Mouse (Mus musculus): ENCODE data around the gene Ptrh1.

The Ptrh1 gene

GRCm38 (mm10) chr2:32775359-32776074, at the start of gene Ptrh1, which contains the start of gene Ttc16:
Gene Ptrh1, plus strand, starts transcription at chr2:32775786.
Gene Ttc16, minus strand, starts transcription at chr2:32775633.
- DNase-seq (ENCODE audit: low spot score in 2 of 2): peak; percentile 89 to 97

GRCm38 (mm10) chr2:32727435-32727834, 48.2 kb upstream of the Ptrh1 start:
- DNase-seq (ENCODE audit: low spot score in 2 of 2): peak; percentile 78 to 89

- DNase-seq (ENCODE audit: low spot score in 2 of 2): no peak
Measured at GRCm38 (mm10) chr2:32728463-32728862, 47.1 kb upstream of the Ptrh1 start.

- DNase-seq (ENCODE audit: low spot score in 2 of 2): no peak
Measured at GRCm38 (mm10) chr2:32729547-32729946, 46.0 kb upstream of the Ptrh1 start.

- no peak for DNase-seq (ENCODE audit: low spot score in 2 of 2)
Measured at GRCm38 (mm10) chr2:32730854-32731253, 44.7 kb upstream of the Ptrh1 start.

- DNase-seq (ENCODE audit: low spot score in 2 of 2): no peak
Measured at GRCm38 (mm10) chr2:32731911-32732310, 43.7 kb upstream of the Ptrh1 start.

- DNase-seq (ENCODE audit: low spot score in 2 of 2): no peak
Measured at GRCm38 (mm10) chr2:32732695-32733094, 42.9 kb upstream of the Ptrh1 start.

- DNase-seq (ENCODE audit: low spot score in 2 of 2): no peak
Measured at GRCm38 (mm10) chr2:32734480-32734879, 41.1 kb upstream of the Ptrh1 start.

GRCm38 (mm10) chr2:32734933-32735332, 40.7 kb upstream of the Ptrh1 start:
- no peak for DNase-seq (ENCODE audit: low spot score in 2 of 2)

GRCm38 (mm10) chr2:32736306-32736829, 39.2 kb upstream of the Ptrh1 start:
- DNase-seq (ENCODE audit: low spot score in 2 of 2): no peak

- no peak for DNase-seq (ENCODE audit: low spot score in 2 of 2)
Measured at GRCm38 (mm10) chr2:32737008-32737407, 38.6 kb upstream of the Ptrh1 start.

- no peak for DNase-seq (ENCODE audit: low spot score in 2 of 2)
Measured at GRCm38 (mm10) chr2:32739311-32739710, 36.3 kb upstream of the Ptrh1 start.

GRCm38 (mm10) chr2:32740916-32741272, 34.7 kb upstream of the Ptrh1 start, which contains the start of gene 6330409D20Rik:
Gene 6330409D20Rik, minus strand, starts transcription at chr2:32741016.
- no peak for DNase-seq (ENCODE audit: low spot score in 2 of 2)

GRCm38 (mm10) chr2:32741273-32742172, 34.1 kb upstream of the Ptrh1 start:
- peak in 1 of 2 experiments; percentile 59 for DNase-seq (ENCODE audit: low spot score in 2 of 2)

GRCm38 (mm10) chr2:32742173-32742531, 33.4 kb upstream of the Ptrh1 start:
- peak; percentile 64 to 84 for DNase-seq (ENCODE audit: low spot score in 2 of 2)

GRCm38 (mm10) chr2:32744272-32744982, 31.2 kb upstream of the Ptrh1 start:
- DNase-seq (ENCODE audit: low spot score in 2 of 2): no peak

GRCm38 (mm10) chr2:32749082-32749481, 26.5 kb upstream of the Ptrh1 start:
- no peak for DNase-seq (ENCODE audit: low spot score in 2 of 2)

GRCm38 (mm10) chr2:32750199-32750598, 25.4 kb upstream of the Ptrh1 start:
- DNase-seq (ENCODE audit: low spot score in 2 of 2): no peak

- no peak for DNase-seq (ENCODE audit: low spot score in 2 of 2)
Measured at GRCm38 (mm10) chr2:32750887-32751664, 24.5 kb upstream of the Ptrh1 start.

GRCm38 (mm10) chr2:32751665-32752033, 23.9 kb upstream of the Ptrh1 start:
- DNase-seq (ENCODE audit: low spot score in 2 of 2): no peak

- DNase-seq (ENCODE audit: low spot score in 2 of 2): no peak
Measured at GRCm38 (mm10) chr2:32752181-32752580, 23.4 kb upstream of the Ptrh1 start.
